Mouse (Mus musculus): ENCODE data around the gene Per1. TPM values are rescaled to one million over a fixed set of nuclear protein-coding genes. Genes with fewer than 3 reads are reported as not detected.

Gene Per1
- polyA plus RNA-seq, 1 experiment from 2014 or later, result 10.0 TPM

GRCm38 (mm10) chr11:69059357-69059974, 35.6 kb upstream of the Per1 start, which contains the start of gene Borcs6:
Gene Borcs6 (plus strand): TSS chr11:69059717.
- ATAC-seq (ENCODE audit: low FRiP score, low read depth), result peak; percentile 95
- Histone ChIP-seq H3K4me2 (peak within 1 kb of the TSS; percentile 68), H3K27ac (replicated peaks) (peak within 1 kb of the TSS; percentile 95), H3K9me3 (no peaks in the 10 kb centered on the region), H3K4me3 (peak within 1 kb of the TSS; percentile 79), H3K4me1 (replicated peaks) (peaks cover 39% of the 10 kb centered on the region), H3K27me3 (no peaks in the 10 kb centered on the region), H3K9ac (peak within 1 kb of the TSS; percentile 87), H3K36me3 (no peaks in the 10 kb centered on the region)
- under 1% methylated on average over 64 of the region's 64 CpGs for WGBS

- peak overlapping the region; percentile 68 for H3K4me2 ChIP-seq
- ATAC-seq (ENCODE audit: low FRiP score, low read depth), result no peak
- H3K36me3 ChIP-seq, result no peaks in the 10 kb centered on the region
- H3K9ac ChIP-seq, result peak overlapping the region; percentile 87
- peak overlapping the region; percentile 95 for H3K27ac ChIP-seq (replicated peaks)
- peaks cover 42% of the 10 kb centered on the region for H3K4me1 ChIP-seq (replicated peaks)
- no peaks in the 10 kb centered on the region for H3K27me3 ChIP-seq
- H3K4me3 ChIP-seq, result peak overlapping the region; percentile 79
- under 1% methylated on average over 38 of the region's 49 CpGs for WGBS
- no peaks in the 10 kb centered on the region for H3K9me3 ChIP-seq
These were observed 35.0 kb upstream of the Per1 start for GRCm38 (mm10) chr11:69059975-69060411.

- peaks cover 45% of the 10 kb centered on the region for H3K4me1 ChIP-seq (replicated peaks)
- peak overlapping the region; percentile 79 for H3K4me3 ChIP-seq
- peak overlapping the region; percentile 68 for H3K4me2 ChIP-seq
- 1% methylated on average over 40 of the region's 40 CpGs for WGBS
- ATAC-seq (ENCODE audit: low FRiP score, low read depth), result no peak
- no peaks in the 10 kb centered on the region for H3K36me3 ChIP-seq
- no peaks in the 10 kb centered on the region for H3K9me3 ChIP-seq
- H3K27ac ChIP-seq (replicated peaks), result peak overlapping the region; percentile 95
- H3K9ac ChIP-seq, result peak overlapping the region; percentile 87
- H3K27me3 ChIP-seq, result no peaks in the 10 kb centered on the region
These were observed 34.4 kb upstream of the Per1 start for GRCm38 (mm10) chr11:69060448-69061254.

GRCm38 (mm10) chr11:69061255-69061912, 33.6 kb upstream of the Per1 start:
- Histone ChIP-seq H3K4me3 (peak overlapping the region; percentile 79), H3K4me2 (peak overlapping the region; percentile 68), H3K4me1 (replicated peaks) (peaks cover 53% of the 10 kb centered on the region), H3K27me3 (no peaks in the 10 kb centered on the region), H3K27ac (replicated peaks) (no peak overlapping the region), H3K9ac (peak overlapping the region; percentile 87), H3K36me3 (no peaks in the 10 kb centered on the region), H3K9me3 (no peaks in the 10 kb centered on the region)
- WGBS, result 9% methylated on average over 17 of the region's 17 CpGs
- no peak for ATAC-seq (ENCODE audit: low FRiP score, low read depth)

GRCm38 (mm10) chr11:69062194-69062760, 32.7 kb upstream of the Per1 start:
- Histone ChIP-seq H3K27me3 (no peaks in the 10 kb centered on the region), H3K4me1 (replicated peaks) (peaks cover 57% of the 10 kb centered on the region), H3K4me2 (peak overlapping the region; percentile 68), H3K4me3 (peak overlapping the region; percentile 79), H3K9me3 (no peaks in the 10 kb centered on the region), H3K27ac (replicated peaks) (peak overlapping the region; percentile 85), H3K36me3 (no peaks in the 10 kb centered on the region), H3K9ac (0 out of 2 replicates have a peak overlapping the region, but pooled peaks have one; percentile 25)
- WGBS, result under 1% methylated on average over 17 of the region's 17 CpGs
- ATAC-seq (ENCODE audit: low FRiP score, low read depth), result no peak

GRCm38 (mm10) chr11:69062761-69063224, 32.2 kb upstream of the Per1 start:
- peak; percentile 59; the same call in 1 of the 2 replicates for ATAC-seq (ENCODE audit: low FRiP score, low read depth)
- under 1% methylated on average over 19 of the region's 19 CpGs for whole genome bisulfite sequencing
- H3K4me1 ChIP-seq (replicated peaks), result peaks cover 56% of the 10 kb centered on the region

GRCm38 (mm10) chr11:69063413-69064201, 31.4 kb upstream of the Per1 start:
- ATAC-seq (ENCODE audit: low FRiP score, low read depth), result no peak
- Histone ChIP-seq H3K27ac (replicated peaks) (peak overlapping the region; percentile 85), H3K4me1 (replicated peaks) (peaks cover 48% of the 10 kb centered on the region), H3K4me2 (peak overlapping the region; percentile 68), H3K9me3 (no peaks in the 10 kb centered on the region), H3K27me3 (no peaks in the 10 kb centered on the region), H3K36me3 (no peaks in the 10 kb centered on the region), H3K4me3 (peak overlapping the region; percentile 79), H3K9ac (peak overlapping the region; percentile 55)
- under 1% methylated on average over 31 of the region's 31 CpGs for WGBS

More at GRCm38 (mm10) chr11:69062761-69063224, 32.2 kb upstream of the Per1 start:
- Histone ChIP-seq H3K36me3 (no peaks in the 10 kb centered on the region), H3K4me2 (peak overlapping the region; percentile 68), H3K4me3 (peak overlapping the region; percentile 79), H3K27ac (replicated peaks) (peak overlapping the region; percentile 85), H3K9ac (0 out of 2 replicates have a peak overlapping the region, but pooled peaks have one; percentile 43), H3K27me3 (no peaks in the 10 kb centered on the region), H3K9me3 (no peaks in the 10 kb centered on the region)

- Histone ChIP-seq H3K4me3 (peak overlapping the region; percentile 79), H3K4me2 (peak overlapping the region; percentile 68), H3K4me1 (replicated peaks) (peaks cover 46% of the 10 kb centered on the region), H3K9ac (peak overlapping the region; percentile 55; the same call in 1 of the 2 replicates), H3K27me3 (no peaks in the 10 kb centered on the region), H3K36me3 (no peaks in the 10 kb centered on the region), H3K9me3 (no peaks in the 10 kb centered on the region), H3K27ac (replicated peaks) (no peak overlapping the region)
- no peak for ATAC-seq (ENCODE audit: low FRiP score, low read depth)
- 48% methylated on average over 9 of the region's 9 CpGs for WGBS
These were observed 30.5 kb upstream of the Per1 start for GRCm38 (mm10) chr11:69064259-69065133.

- WGBS, result 52% methylated on average over 3 of the region's 3 CpGs
- H3K9ac ChIP-seq, result no peak overlapping the region
- H3K4me3 ChIP-seq, result peak overlapping the region; percentile 44
- no peaks in the 10 kb centered on the region for H3K36me3 ChIP-seq
- no peaks in the 10 kb centered on the region for H3K9me3 ChIP-seq
- no peak overlapping the region for H3K27ac ChIP-seq (replicated peaks)
- H3K4me1 ChIP-seq (replicated peaks), result peaks cover 50% of the 10 kb centered on the region
- no peak for ATAC-seq (ENCODE audit: low FRiP score, low read depth)
- peak overlapping the region; percentile 86 for H3K4me2 ChIP-seq
- H3K27me3 ChIP-seq, result no peaks in the 10 kb centered on the region
These were observed 29.6 kb upstream of the Per1 start for GRCm38 (mm10) chr11:69065394-69065925.
